Mouse (Mus musculus): Measurements from ENCODE around the gene Zfp385b.

Gene Zfp385b

GRCm38 (mm10) chr2:77819539-77819938 lies at the start of gene Zfp385b:
TSS of gene Zfp385b (minus strand) at chr2:77819639.
- no peak for DNase-seq (ENCODE audit: low spot score in 2 of 2)

- DNase-seq (ENCODE audit: low spot score in 2 of 2), result no peak
Measured at GRCm38 (mm10) chr2:77863934-77864333, 44.5 kb upstream of the Zfp385b start.

GRCm38 (mm10) chr2:77863522-77863921 lies 44.1 kb upstream of the Zfp385b start:
- DNase-seq (ENCODE audit: low spot score in 2 of 2), result peak; percentile 19 to 20

GRCm38 (mm10) chr2:77841464-77841863 lies 22.0 kb upstream of the Zfp385b start:
- peak in 1 of 2 experiments; percentile 36 for DNase-seq (ENCODE audit: low spot score in 2 of 2)

- no peak for DNase-seq (ENCODE audit: low spot score in 2 of 2)
Measured at GRCm38 (mm10) chr2:77839587-77839986, 20.1 kb upstream of the Zfp385b start.

- no peak for DNase-seq (ENCODE audit: low spot score in 2 of 2)
Measured at GRCm38 (mm10) chr2:77838688-77839087, 19.2 kb upstream of the Zfp385b start.

- no peak for DNase-seq (ENCODE audit: low spot score in 2 of 2)
Measured at GRCm38 (mm10) chr2:77835781-77836180, 16.3 kb upstream of the Zfp385b start.

GRCm38 (mm10) chr2:77826133-77826828 lies 6.8 kb upstream of the Zfp385b start:
- no peak for DNase-seq (ENCODE audit: low spot score in 2 of 2)

GRCm38 (mm10) chr2:77823026-77823425 lies 3.6 kb upstream of the Zfp385b start:
- DNase-seq (ENCODE audit: low spot score in 2 of 2), result no peak

- no peak for DNase-seq (ENCODE audit: low spot score in 2 of 2)
Measured at GRCm38 (mm10) chr2:77817357-77817894, 2.0 kb downstream of the Zfp385b start.

- DNase-seq (ENCODE audit: low spot score in 2 of 2), result peak in 1 of 2 experiments; percentile 29
Measured at GRCm38 (mm10) chr2:77816413-77817314, 2.8 kb downstream of the Zfp385b start.

GRCm38 (mm10) chr2:77815775-77816412 lies 3.5 kb downstream of the Zfp385b start:
- DNase-seq (ENCODE audit: low spot score in 2 of 2), result peak in 1 of 2 experiments; percentile 20

- DNase-seq (ENCODE audit: low spot score in 2 of 2), result no peak
Measured at GRCm38 (mm10) chr2:77814896-77815295, 4.5 kb downstream of the Zfp385b start.

- DNase-seq (ENCODE audit: low spot score in 2 of 2), result no peak
Measured at GRCm38 (mm10) chr2:77813029-77813428, 6.4 kb downstream of the Zfp385b start.

- DNase-seq (ENCODE audit: low spot score in 2 of 2), result no peak
Measured at GRCm38 (mm10) chr2:77810748-77811147, 8.7 kb downstream of the Zfp385b start.

GRCm38 (mm10) chr2:77804781-77805180 lies 14.7 kb downstream of the Zfp385b start:
- no peak for DNase-seq (ENCODE audit: low spot score in 2 of 2)

- DNase-seq (ENCODE audit: low spot score in 2 of 2), result no peak
Measured at GRCm38 (mm10) chr2:77802291-77802690, 17.1 kb downstream of the Zfp385b start.

- DNase-seq (ENCODE audit: low spot score in 2 of 2), result no peak
Measured at GRCm38 (mm10) chr2:77801430-77801829, 18.0 kb downstream of the Zfp385b start.

GRCm38 (mm10) chr2:77801009-77801408 lies 18.4 kb downstream of the Zfp385b start:
- no peak for DNase-seq (ENCODE audit: low spot score in 2 of 2)

- no peak for DNase-seq (ENCODE audit: low spot score in 2 of 2)
Measured at GRCm38 (mm10) chr2:77797233-77797632, 22.2 kb downstream of the Zfp385b start.

GRCm38 (mm10) chr2:77795859-77796552 lies 23.4 kb downstream of the Zfp385b start:
- peak in 1 of 2 experiments; percentile 19 for DNase-seq (ENCODE audit: low spot score in 2 of 2)

Data from frontal cortex, postnatal 25 days (tissue).